Mouse (Mus musculus): ENCODE measurements around the gene Brms1l. TPM values are rescaled to one million over a fixed set of nuclear protein-coding genes. Genes with fewer than 3 reads are reported as not detected.

Gene Brms1l
- polyA plus RNA-seq, 1 experiment from 2014 or later, result 43.6 TPM

DNA sequence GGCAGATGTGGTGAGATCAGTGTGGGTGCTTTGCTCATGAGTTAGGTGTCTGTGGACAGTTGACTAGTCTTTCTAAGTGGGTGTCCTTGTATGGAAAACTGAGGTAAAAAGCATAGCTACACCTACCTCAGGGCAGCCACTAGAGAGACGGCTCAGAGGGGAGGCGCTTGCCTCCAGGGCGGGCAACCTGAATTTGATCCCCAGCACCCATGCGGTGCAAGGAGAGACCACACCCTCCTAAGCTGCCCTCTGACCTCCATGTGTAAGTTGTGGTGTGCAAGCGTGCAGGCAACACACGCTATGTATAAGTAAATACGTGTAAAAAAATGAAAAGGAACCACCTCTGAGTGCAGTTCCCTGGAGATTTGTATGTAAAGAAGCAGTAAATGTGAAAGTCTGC is 24.5 kb downstream of the Brms1l start:
- Histone ChIP-seq H3K9me3 (replicated peaks) (0 out of 2 replicates have a peak, but pooled peaks cover 6% of the 10 kb centered on the region), H3K4me1 (no peaks in the 10 kb centered on the region), H3K4me3 (replicated peaks) (no peak overlapping the region), H3K4me2 (replicated peaks) (no peak overlapping the region), H3K27ac (replicated peaks) (no peak overlapping the region), H3K27me3 (no peaks in the 10 kb centered on the region), H3K9ac (no peak overlapping the region), H3K36me3 (peaks cover 44% of the 10 kb centered on the region)
- 90% methylated on average over 7 of the region's 7 CpGs for WGBS
- no peak for ATAC-seq (ENCODE audit: insufficient number of reproducible peaks, low FRiP score, low TSS enrichment, low read depth)

- ATAC-seq (ENCODE audit: insufficient number of reproducible peaks, low FRiP score, low TSS enrichment, low read depth), result no peak
- no peak overlapping the region for H3K27ac ChIP-seq (replicated peaks)
- H3K9me3 ChIP-seq (replicated peaks), result peaks cover 8% of the 10 kb centered on the region; the same call in 1 of the 2 replicates
- H3K9ac ChIP-seq, result no peak overlapping the region
- 97% methylated on average over 4 of the region's 4 CpGs for WGBS
- H3K27me3 ChIP-seq, result no peaks in the 10 kb centered on the region
- no peak overlapping the region for H3K4me2 ChIP-seq (replicated peaks)
- no peaks in the 10 kb centered on the region for H3K4me1 ChIP-seq
- H3K4me3 ChIP-seq (replicated peaks), result no peak overlapping the region
- peaks cover 53% of the 10 kb centered on the region for H3K36me3 ChIP-seq
Measured at GRCm38 (mm10) chr12:55867738-55868137, 31.6 kb downstream of the Brms1l start.

DNA sequence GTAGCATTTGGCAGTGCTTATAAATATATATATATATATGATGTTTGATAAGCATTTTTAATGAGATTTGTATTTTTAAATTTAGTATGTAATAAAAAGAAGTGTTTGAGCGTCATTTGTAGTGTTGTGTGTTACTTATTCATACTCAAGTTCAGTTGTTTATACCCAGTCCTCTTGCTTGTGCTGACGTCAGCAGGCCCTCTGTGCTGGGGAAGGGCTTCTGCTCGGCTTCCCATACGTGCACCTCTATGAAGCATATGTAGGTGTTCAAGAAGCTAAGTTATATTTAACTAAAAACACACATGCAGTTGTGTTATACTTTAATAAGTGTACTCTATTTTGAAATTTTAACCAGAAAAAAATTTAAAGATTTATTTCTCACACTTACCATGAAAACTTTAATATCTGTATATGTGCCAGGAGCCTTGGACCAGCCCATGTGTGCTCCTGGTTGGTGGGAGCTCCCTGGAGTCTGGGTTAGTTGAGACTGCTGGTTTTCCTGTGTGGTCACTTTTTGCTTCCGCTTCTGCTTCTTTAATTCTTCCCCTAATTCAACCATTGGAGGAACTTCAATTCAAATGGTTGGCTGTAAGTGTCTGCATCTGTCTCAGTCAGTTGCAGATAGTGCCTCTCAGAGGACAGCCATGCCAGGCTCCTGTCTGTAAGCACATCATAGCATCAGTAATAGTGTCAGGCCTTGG is 33.6 kb downstream of the Brms1l start:
- Histone ChIP-seq H3K9ac (no peak overlapping the region), H3K4me1 (no peaks in the 10 kb centered on the region), H3K36me3 (peaks cover 53% of the 10 kb centered on the region), H3K4me3 (replicated peaks) (no peak overlapping the region), H3K9me3 (replicated peaks) (peaks cover 8% of the 10 kb centered on the region; the same call in 1 of the 2 replicates), H3K27ac (replicated peaks) (no peak overlapping the region), H3K4me2 (replicated peaks) (no peak overlapping the region), H3K27me3 (no peaks in the 10 kb centered on the region)
- WGBS, result 94% methylated on average over 5 of the region's 5 CpGs
- no peak for ATAC-seq (ENCODE audit: insufficient number of reproducible peaks, low FRiP score, low TSS enrichment, low read depth)

GRCm38 (mm10) chr12:55885449-55885848 is 49.3 kb downstream of the Brms1l start:
- H3K4me2 ChIP-seq (replicated peaks), result no peak overlapping the region
- H3K9me3 ChIP-seq (replicated peaks), result no peaks in the 10 kb centered on the region
- H3K27me3 ChIP-seq, result no peaks in the 10 kb centered on the region
- ATAC-seq (ENCODE audit: insufficient number of reproducible peaks, low FRiP score, low TSS enrichment, low read depth), result no peak
- no peak overlapping the region for H3K27ac ChIP-seq (replicated peaks)
- no peak overlapping the region for H3K4me3 ChIP-seq (replicated peaks)
- H3K36me3 ChIP-seq, result no peaks in the 10 kb centered on the region
- WGBS, result 57% methylated on average over 4 of the region's 4 CpGs
- H3K4me1 ChIP-seq, result no peaks in the 10 kb centered on the region
- no peak overlapping the region for H3K9ac ChIP-seq

DNA sequence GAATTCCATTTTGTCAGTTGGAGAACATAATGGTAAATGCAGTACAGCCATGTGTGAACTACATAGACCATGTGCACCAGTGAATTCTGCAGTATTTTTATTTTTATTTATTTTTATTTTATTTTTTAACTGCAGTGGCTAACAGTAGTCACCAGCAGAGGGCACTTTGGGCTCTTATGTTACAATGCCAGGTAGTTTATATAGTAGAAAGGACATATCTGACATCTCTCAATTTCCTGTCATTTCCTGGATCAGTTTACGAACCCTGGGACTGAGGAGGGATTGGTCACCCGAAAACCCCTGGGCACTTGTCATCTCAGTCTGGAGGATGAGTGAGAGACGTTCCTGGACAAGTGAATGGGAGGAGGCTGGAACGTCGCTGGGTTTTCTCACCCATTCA is 52.4 kb downstream of the Brms1l start:
- Histone ChIP-seq H3K4me3 (replicated peaks) (no peak overlapping the region), H3K9me3 (replicated peaks) (no peaks in the 10 kb centered on the region), H3K9ac (no peak overlapping the region), H3K4me2 (replicated peaks) (no peak overlapping the region), H3K36me3 (no peaks in the 10 kb centered on the region), H3K27me3 (no peaks in the 10 kb centered on the region), H3K4me1 (no peaks in the 10 kb centered on the region), H3K27ac (replicated peaks) (no peak overlapping the region)
- ATAC-seq (ENCODE audit: insufficient number of reproducible peaks, low FRiP score, low TSS enrichment, low read depth), result no peak
- WGBS, result 22% methylated on average over 5 of the region's 5 CpGs

GRCm38 (mm10) chr12:55904801-55905200 is 68.7 kb downstream of the Brms1l start:
- ATAC-seq (ENCODE audit: insufficient number of reproducible peaks, low FRiP score, low TSS enrichment, low read depth), result no peak
- Histone ChIP-seq H3K9ac (no peak overlapping the region), H3K4me3 (replicated peaks) (no peak overlapping the region), H3K4me2 (replicated peaks) (no peak overlapping the region), H3K36me3 (no peaks in the 10 kb centered on the region), H3K4me1 (no peaks in the 10 kb centered on the region), H3K27ac (replicated peaks) (no peak overlapping the region), H3K9me3 (replicated peaks) (no peaks in the 10 kb centered on the region), H3K27me3 (no peaks in the 10 kb centered on the region)
- WGBS, result 84% methylated on average over 1 of the region's 1 CpGs

DNA sequence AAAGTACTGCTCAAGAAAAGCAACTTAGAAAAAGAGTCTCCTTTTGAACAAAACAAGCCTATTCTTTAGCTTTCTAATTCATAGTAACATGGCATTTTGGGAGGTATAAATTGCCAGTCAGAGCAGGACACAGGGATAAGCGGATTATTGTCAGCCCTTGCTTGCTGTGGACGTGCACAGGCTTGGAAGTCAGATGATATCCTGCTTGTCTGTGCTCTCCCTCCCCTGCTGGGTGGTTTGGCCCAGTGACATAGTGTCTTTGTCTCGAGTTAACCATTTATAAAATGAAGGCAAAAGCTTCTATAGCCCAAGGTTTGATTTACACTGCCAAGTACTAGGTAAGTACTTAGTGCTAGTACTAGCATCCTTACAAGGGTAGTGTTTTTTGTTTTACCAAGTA is 76.0 kb downstream of the Brms1l start:
- Histone ChIP-seq H3K27me3 (no peaks in the 10 kb centered on the region), H3K4me3 (replicated peaks) (no peak overlapping the region), H3K4me2 (replicated peaks) (no peak overlapping the region), H3K4me1 (no peaks in the 10 kb centered on the region), H3K9me3 (replicated peaks) (no peaks in the 10 kb centered on the region), H3K9ac (no peak overlapping the region), H3K36me3 (no peaks in the 10 kb centered on the region), H3K27ac (replicated peaks) (no peak overlapping the region)
- 34% methylated on average over 3 of the region's 3 CpGs for WGBS
- no peak for ATAC-seq (ENCODE audit: insufficient number of reproducible peaks, low FRiP score, low TSS enrichment, low read depth)

DNA sequence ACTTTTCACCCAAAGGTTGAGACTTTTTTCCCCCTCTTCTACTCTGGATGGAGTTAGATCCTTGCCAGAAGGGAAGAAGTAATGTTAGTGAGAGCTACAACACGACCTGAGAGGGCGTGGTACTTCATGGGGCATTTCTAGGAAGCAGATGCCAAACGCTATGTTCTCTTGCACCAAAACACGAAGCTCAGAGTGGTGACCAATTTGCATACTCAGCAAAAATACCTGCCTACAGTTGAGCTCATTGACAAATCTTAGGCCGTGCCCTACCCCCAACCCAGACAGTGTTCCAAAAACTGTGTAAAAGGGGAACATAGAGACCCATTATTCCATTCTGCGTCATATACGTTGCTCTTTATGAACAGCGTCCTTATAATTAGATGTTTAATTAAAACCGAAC is 77.1 kb downstream of the Brms1l start:
- H3K27ac ChIP-seq (replicated peaks), result no peak overlapping the region
- no peaks in the 10 kb centered on the region for H3K4me1 ChIP-seq
- 71% methylated on average over 9 of the region's 9 CpGs for WGBS
- no peak overlapping the region for H3K4me2 ChIP-seq (replicated peaks)
- no peak for ATAC-seq (ENCODE audit: insufficient number of reproducible peaks, low FRiP score, low TSS enrichment, low read depth)
- no peaks in the 10 kb centered on the region for H3K36me3 ChIP-seq
- H3K27me3 ChIP-seq, result no peaks in the 10 kb centered on the region
- no peak overlapping the region for H3K4me3 ChIP-seq (replicated peaks)
- no peak overlapping the region for H3K9ac ChIP-seq
- H3K9me3 ChIP-seq (replicated peaks), result no peaks in the 10 kb centered on the region

DNA sequence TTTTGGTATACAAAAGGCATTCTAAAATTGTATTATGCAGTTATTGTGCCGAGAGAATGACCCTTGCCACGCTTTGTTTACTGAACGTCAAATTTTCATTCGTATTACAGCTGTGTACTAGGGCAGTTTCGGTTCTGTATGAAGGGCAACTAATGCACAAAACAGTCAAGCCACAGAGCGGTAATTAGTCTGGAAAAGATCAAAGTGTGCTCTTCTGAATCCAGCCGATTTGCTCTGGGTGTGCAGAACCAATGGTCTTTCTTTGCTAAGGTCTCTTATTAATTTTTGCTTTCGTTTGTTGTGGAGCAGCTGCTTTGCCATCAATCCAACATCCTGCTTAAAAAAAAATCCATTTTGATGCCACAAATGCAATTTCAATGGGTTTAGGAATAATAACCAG is 80.1 kb downstream of the Brms1l start:
- 49% methylated on average over 8 of the region's 8 CpGs for WGBS

GRCm38 (mm10) chr12:55917020-55917419 is 80.9 kb downstream of the Brms1l start:
- H3K27ac ChIP-seq (replicated peaks), result no peak overlapping the region
- no peaks in the 10 kb centered on the region for H3K4me1 ChIP-seq
- H3K36me3 ChIP-seq, result no peaks in the 10 kb centered on the region
- 92% methylated on average over 19 of the region's 19 CpGs for WGBS
- no peak overlapping the region for H3K4me2 ChIP-seq (replicated peaks)
- ATAC-seq (ENCODE audit: insufficient number of reproducible peaks, low FRiP score, low TSS enrichment, low read depth), result no peak
- H3K4me3 ChIP-seq (replicated peaks), result no peak overlapping the region
- H3K27me3 ChIP-seq, result no peaks in the 10 kb centered on the region
- no peak overlapping the region for H3K9ac ChIP-seq
- no peaks in the 10 kb centered on the region for H3K9me3 ChIP-seq (replicated peaks)

More for the DNA sequence above, 80.1 kb downstream of the Brms1l start:
- no peaks in the 10 kb centered on the region for H3K9me3 ChIP-seq (replicated peaks)
- H3K36me3 ChIP-seq, result no peaks in the 10 kb centered on the region
- no peak overlapping the region for H3K4me2 ChIP-seq (replicated peaks)
- no peak overlapping the region for H3K4me3 ChIP-seq (replicated peaks)
- no peaks in the 10 kb centered on the region for H3K4me1 ChIP-seq
- H3K9ac ChIP-seq, result no peak overlapping the region
- H3K27me3 ChIP-seq, result no peaks in the 10 kb centered on the region
- ATAC-seq (ENCODE audit: insufficient number of reproducible peaks, low FRiP score, low TSS enrichment, low read depth), result no peak
- no peak overlapping the region for H3K27ac ChIP-seq (replicated peaks)
